Mouse (Mus musculus): ENCODE measurements around the gene Cwc25.
A peak's percentile ranks its signal among the peaks of the same experiment; 100 is the strongest.
"Not testable (repeated sequence)": the region's sequence is repeated elsewhere in the genome, so short reads cannot be mapped to it uniquely, and the experiment has no call there.

The Cwc25 gene

DNA sequence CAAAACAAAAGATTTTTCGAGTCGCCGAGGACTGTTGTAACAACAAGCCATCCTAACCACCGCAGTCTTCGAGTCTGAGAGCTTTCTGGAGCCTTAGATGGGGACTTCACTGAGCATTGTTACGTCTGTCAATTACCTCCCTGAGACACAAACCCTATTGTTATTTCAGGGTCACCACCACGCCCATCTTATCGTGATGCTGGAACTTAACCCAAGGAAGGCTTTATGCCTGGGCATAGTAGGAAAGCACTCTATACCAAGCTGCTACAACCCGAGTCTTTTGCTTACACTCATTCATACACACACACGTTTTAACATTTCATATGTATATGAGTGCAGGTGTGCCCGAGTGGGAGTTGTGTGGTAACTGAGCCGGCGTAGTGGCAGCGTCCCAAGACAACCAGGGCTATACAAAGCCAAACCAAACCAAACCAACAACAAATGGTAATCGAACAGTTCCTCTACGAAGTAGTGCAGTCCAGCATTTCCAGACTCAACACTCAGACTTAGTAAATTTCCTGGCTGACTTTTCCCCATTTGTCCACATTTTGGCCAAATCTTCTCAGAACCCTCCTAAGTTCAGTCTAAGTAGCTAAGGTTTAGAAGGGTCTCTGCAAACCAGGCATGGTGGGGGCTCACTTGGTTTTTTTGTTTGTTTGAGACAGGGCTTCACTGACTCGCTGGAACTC lies 9.6 kb upstream of the Cwc25 start, which contains the start of gene 1700001P01Rik:
Gene 1700001P01Rik (minus strand): TSS at position 111 of the 689 bp plus-strand sequence.
- no peak for DNase-seq (ENCODE audit: low spot score in 2 of 2)

GRCm38 (mm10) chr11:97775186-97775585 lies 8.8 kb upstream of the Cwc25 start:
- no peak for DNase-seq (ENCODE audit: low spot score in 2 of 2)

GRCm38 (mm10) chr11:97771410-97771809 lies 5.1 kb upstream of the Cwc25 start:
- no peak for DNase-seq (ENCODE audit: low spot score in 2 of 2)

DNA sequence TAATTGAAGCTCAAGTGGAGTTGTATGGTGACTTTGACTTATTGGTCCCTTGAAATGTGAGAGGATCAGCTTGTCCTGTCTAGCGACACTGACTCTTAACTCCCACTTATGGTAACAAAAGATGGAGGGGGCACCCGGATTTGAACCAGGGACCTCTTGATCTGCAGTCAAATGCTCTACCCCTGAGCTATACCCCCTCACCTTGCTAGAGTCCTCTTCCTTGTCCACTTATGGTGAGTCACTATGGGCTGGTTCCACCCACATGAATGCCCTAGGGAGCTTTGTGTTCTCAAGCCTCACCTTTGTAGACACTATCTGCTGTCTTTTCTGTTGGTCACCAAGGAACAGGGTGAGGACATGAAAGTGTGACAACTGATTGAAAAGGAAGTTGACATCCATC lies 3.3 kb upstream of the Cwc25 start:
- no peak for DNase-seq (ENCODE audit: low spot score in 2 of 2)

DNA sequence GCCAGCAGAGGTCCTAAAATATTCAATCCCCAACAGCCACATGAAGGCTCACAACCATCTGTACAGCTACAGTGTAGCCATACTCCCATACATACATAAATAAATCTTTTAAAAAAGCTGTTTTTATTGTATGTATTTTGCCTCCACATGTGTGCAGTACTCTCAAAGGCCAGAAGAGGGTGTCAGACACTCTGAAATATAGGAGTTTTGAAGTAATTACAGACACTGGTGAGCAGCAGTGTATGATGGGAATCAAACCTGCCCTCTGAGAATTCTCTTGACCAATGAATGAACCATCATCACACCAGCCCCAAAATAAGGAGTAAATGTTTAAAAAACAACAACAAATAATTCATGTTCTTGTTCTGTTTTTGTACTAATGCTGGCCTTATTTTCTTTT lies 4.7 kb downstream of the Cwc25 start:
- DNase-seq (ENCODE audit: low spot score in 2 of 2): no peak

DNA sequence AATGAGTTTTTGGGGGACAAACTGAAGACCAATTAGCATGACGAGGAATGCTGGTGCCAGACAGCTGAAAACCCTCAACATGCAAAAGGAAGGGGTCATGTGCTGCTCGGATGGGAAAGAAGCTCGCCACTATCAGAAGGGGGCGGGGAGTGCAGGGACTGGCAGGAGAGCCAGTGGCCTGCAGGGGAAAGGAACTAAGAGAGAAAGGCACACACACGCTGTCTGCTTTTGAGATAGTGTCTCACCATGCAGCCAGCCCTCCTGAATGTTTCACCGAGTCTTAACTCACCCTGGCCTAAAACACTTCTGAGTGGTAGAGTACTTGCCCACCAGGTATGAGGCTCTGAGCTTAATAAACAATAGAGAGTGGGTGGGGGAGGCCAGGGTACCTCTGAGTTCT lies 7.4 kb downstream of the Cwc25 start:
- no peak for DNase-seq (ENCODE audit: low spot score in 2 of 2)

DNA sequence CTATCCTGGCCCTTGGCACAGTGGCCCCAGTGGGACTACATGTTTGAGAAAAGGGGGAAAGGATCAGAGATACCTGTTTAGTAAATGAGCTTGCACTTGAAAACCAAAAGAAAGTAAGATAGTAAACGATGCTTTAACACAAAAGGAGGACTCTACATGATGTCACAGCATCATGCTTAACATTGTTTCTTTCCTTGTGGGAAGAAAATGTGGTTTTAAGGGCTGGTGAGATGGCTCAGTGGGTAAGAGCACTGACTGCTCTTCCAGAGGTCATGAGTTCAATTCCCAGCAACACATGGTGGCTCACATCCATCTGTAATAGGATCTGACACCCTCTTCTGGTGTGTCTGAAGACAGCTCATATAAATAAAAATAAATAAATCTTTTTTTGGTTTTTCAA lies 8.2 kb downstream of the Cwc25 start:
- no peak for DNase-seq (ENCODE audit: low spot score in 2 of 2)

DNA sequence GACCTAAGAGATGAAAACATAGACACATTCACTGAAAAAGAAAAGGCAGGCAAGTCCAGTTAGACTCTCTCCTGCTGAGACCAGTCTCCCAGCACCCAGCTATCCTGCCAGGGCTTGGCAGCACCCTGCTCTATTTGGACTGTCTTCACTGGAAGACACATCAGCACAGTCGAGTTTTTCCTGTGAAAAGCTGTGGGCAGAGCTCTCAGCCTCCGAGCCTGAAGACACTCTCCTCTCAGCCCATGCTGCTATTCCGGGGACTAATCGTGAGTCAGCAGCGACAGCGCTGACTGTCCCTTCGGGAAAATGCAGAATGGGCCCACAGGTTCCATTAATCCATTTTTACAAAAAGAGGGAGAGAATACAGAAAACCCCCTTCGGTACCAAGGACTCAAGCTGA lies 13.1 kb downstream of the Cwc25 start:
- DNase-seq (ENCODE audit: low spot score in 2 of 2): no peak

DNA sequence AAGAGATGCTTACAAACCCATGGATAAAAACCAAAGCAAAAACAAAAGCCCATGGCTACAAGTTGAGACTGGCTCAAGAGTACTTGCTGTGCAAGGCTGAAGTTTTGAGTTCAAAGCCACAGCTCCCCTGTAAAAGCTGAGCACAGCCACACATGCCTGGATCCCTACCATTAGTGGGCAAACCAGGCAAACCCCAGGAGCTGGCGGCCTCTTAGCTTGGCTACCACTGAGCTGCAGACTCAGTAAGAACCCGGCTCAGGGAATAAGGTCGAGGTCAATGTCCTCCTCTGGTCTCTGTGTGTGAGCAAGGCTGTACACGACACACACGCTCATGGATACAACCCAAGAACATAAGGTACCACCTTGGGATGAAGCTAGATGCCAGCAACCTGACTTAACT lies 17.9 kb downstream of the Cwc25 start:
- DNase-seq (ENCODE audit: low spot score in 2 of 2): no peak

GRCm38 (mm10) chr11:97747773-97748172 lies 18.6 kb downstream of the Cwc25 start:
- no peak for DNase-seq (ENCODE audit: low spot score in 2 of 2)

DNA sequence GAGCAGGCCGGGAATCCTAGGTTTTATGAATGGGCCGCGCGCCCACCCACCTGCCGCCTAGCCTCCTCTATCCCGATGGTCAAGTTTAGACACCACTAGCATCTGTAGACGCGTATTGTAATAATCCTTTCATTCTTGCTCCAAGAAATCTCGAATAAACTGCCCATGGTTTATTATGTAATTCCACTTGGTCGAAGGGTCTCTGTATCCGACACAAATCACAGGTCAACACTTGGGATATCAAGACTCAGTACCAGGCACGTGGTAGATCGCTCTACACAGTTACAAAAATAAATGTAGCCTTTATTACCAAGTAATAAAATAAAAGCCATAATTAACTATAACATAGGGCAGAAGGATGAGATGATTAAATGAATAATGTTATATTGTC lies 21.0 kb downstream of the Cwc25 start:
- DNase-seq (ENCODE audit: low spot score in 2 of 2): no peak

DNA sequence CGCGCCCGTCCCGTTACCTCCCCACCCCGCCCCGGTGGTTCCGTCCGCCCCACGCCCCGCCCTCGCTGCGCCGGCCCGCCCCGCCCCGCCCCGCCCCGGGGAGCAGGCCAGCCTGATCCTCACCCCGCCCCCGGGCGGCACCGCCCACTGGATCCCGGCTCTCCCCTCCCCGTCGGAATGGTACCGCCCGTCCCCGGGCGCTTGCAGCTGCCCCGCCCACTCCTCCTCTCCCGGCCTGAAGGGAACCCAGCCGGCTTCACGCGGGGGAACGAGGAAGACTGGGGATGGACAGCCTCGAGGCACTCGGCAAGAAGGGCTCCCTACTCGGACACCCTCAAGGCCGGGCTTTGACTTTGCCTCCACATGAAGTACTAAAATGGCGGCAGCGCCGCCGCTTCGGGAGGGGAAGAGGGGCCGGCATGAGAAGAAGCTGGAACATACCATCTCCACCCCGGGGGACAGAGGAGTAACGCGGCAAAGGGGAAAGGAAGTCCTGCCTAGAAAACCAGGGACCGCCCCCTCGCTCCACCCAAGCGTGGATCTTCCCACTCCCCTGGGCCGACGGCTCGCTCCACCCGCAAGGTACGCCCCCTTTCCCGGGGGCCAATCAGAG lies 21.5 kb downstream of the Cwc25 start:
- DNase-seq (ENCODE audit: low spot score in 2 of 2): peak; percentile 97

DNA sequence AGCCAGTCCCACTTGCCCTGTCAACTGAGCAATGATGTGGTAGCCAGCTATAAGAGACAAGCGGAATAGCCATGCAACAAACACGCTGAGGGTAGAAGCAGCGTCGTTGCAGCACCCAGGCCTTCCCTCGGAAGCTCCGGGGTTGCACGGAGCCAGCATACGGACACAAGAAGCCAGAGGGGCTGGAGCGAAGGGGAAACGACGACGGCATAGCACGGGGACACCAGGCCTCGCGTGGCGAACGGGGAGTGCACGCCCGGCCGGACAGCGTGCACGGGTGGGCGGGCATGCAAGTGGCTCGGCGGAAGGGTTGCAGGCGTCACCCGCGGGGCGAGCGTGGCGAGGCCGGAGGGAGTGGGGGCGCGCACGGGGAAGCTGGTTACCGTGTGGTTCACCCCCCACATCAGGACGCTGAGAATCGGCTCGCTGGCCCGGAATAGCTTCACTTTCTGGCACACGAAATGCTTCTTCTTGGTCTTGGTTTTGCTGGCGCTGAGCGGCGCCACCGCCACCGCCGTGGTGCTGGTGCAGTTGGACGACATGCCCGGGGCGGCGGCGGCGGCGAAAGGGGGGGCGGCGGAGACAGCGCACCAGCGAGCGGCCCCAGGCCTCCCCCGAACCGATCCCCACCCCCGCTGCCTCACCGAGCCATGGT lies 22.2 kb downstream of the Cwc25 start, which contains the start of gene Pip4k2b:
Gene Pip4k2b (minus strand): TSS at position 642 of the 655 bp plus-strand sequence.
- peak; percentile 69 for DNase-seq (ENCODE audit: low spot score in 2 of 2)

- DNase-seq (ENCODE audit: low spot score in 2 of 2): peak; percentile 27 to 49
Observed at GRCm38 (mm10) chr11:97743423-97743822, 22.9 kb downstream of the Cwc25 start.

- peak; percentile 35 to 38 for DNase-seq (ENCODE audit: low spot score in 2 of 2)
Observed at GRCm38 (mm10) chr11:97742591-97742990, 23.8 kb downstream of the Cwc25 start.

GRCm38 (mm10) chr11:97742157-97742556 lies 24.2 kb downstream of the Cwc25 start:
- DNase-seq (ENCODE audit: low spot score in 2 of 2): no peak

GRCm38 (mm10) chr11:97740190-97740589 lies 26.2 kb downstream of the Cwc25 start:
- DNase-seq (ENCODE audit: low spot score in 2 of 2): peak in 1 of 2 experiments; percentile 40

DNA sequence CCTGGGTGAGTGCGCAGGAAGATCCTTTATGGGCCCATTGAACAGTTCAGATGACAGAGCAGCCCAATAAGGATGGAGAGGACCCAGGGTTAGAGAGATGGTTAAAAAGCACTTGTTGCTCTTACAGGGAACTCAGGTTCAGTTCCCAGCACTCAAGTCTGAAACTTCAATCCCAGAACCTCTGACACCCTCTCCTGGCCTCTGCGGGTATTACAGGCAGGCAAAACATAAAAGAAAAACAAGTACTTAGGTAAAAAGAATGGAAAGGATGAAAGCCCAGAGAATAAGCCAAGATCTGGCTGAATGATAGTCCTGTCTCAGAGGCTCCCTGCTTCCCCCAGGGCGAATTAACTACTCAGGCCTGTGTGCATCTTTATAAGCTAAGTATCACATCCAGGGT lies 27.2 kb downstream of the Cwc25 start:
- DNase-seq (ENCODE audit: low spot score in 2 of 2): no peak

DNA sequence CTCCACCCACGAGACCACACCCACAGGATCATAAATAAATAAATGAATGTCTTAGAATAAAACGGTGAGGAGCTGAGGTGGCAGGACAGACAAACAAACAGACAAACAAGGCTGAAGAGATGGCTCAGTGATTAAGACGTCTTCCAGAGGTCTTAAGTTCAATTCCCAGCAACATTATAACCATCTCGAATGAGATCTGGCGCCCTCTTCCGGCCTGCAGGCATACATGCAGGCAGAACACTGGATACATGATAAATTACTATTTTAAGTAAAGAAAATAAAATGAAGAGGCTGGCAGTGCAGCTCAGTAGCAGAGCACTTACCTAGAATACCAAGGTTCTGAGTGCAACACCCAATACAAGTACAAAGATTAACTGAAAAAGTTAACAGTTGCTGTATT lies 27.7 kb downstream of the Cwc25 start:
- no peak for DNase-seq (ENCODE audit: low spot score in 2 of 2)

DNA sequence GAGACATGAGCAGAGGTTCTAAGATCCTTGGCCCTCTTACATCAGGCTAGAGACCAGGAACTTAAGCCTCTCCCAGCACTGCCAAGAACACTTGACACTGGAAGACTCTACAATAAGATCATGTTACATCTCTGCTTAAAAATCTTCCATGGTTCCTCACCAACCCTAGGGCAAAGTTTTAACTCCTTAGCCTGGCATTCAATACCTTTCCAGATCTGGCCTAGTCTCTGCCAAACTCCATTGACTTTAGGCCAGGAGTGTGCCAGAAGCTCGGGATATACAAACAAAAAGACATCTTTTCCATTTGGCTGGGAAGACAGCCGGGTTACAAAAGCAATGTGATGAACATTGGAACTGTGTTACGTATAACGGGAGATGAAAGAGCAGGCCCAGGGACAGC lies 28.8 kb downstream of the Cwc25 start:
- DNase-seq (ENCODE audit: low spot score in 2 of 2): no peak

DNA sequence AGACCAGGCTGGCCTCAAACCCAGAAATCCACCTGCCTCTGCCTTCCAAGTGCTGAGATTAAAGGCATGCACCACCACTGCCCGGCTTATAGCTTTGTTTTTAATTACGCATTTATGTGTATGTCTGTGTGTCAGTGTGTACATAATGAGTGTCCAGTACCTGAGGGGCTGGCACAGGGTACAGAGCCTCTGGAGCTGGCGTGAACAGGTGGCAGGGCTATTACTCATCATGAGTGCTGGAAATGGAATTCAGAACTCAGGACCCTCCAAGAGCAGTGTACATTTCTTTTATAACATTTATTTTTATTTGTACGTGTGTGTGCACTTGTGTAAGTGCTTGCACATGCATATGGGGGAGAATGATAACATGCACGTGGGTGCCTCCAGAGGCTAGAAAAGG lies 29.7 kb downstream of the Cwc25 start:
- no peak for DNase-seq (ENCODE audit: low spot score in 2 of 2)

DNA sequence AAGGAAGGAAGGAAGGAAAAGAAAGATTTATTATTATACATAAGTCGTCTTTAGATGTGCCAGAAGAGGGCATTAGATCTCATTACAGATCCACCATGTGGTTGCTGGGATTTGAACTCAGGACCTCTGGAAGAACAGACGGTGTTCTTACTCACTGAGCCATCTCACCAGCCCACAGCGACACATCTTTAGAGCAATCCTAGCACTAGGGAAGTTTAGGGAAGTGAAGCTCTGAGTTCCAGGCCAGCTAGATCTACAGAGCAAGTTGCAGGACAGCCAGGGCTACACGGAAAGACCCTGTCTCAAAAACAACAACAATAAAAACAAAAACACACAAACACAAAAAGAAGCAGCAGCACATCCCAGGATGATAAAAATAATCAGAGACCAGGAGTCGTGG lies 31.5 kb downstream of the Cwc25 start:
- not testable (repeated sequence) for DNase-seq (ENCODE audit: low spot score in 2 of 2)

DNA sequence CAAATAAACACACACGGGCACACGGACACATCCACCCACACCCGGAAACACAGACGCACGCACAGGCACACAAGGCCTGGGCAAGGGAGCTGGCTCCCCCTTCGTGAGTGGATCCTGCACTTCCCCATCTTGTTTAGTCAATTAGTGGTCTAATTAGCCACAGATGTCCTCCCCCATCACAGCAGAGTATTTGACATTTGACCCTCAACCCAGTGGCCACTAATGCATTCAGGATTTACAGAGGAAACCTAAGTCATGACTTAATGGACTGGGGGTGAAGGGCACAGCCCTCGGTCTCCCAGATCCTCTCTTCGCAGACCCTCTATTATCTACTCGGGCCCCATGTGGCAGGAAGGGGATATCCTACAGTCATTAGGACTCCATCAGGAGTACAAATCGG lies 32.7 kb downstream of the Cwc25 start:
- DNase-seq (ENCODE audit: low spot score in 2 of 2): no peak
